Mouse (Mus musculus) ES-Bruce4 (cell line): ENCODE data around the gene Bcl2l13.

Source experiments
- CTCF ChIP-seq: IDR thresholded peaks from one replicate; pipeline ENCODE4 v1.8.1; 2011; ENCODE audit warnings: low read depth, low read length
- EP300 ChIP-seq: IDR thresholded peaks from 2 replicates; pipeline ENCODE4 v1.6.1; 2011; ENCODE audit warnings: low read depth, low read length; ENCODE audit not compliant: insufficient read depth
- POLR2A ChIP-seq: IDR thresholded peaks from one replicate; pipeline ENCODE4 v1.8.1; 2011; ENCODE audit warnings: low read length; ENCODE audit not compliant: insufficient read depth

GRCm38 (mm10) chr6:120906521-120906920 lies 70.5 kb downstream of the Bcl2l13 start:
- TF ChIP-seq CTCF (no peak), POLR2A (no peak), EP300 (no peak)
